Comparison of ENCODE assay signal across 28 mouse cellular contexts in genomic region chr5:46441716-46442115, GRCm38 (mm10).
A peak's percentile ranks its signal among the peaks of the same experiment; 100 is the strongest.
DNase-seq lines count a peak whose midpoint lies in the region; ATAC-seq and TF ChIP-seq lines count a peak whose summit lies in the region.
"Had no signal": no experiment of that assay in that cellular context is flagged by ENCODE, and none has a peak within 500 bp of the region (broad histone marks: within the 10 kb centered on the region; RNA-seq: fewer than 3 reads in every experiment).

No protein-coding gene starts in this region.

- no peaks in the 10 kb centered on the region for H3K9me3 ChIP-seq in kidney, embryonic 16.5 days (ENCODE audit: low read length)
- no peaks in the 10 kb centered on the region for H3K9me3 ChIP-seq in lung, postnatal 0 days (ENCODE audit: low read length)
- H3K9me3 ChIP-seq in forebrain, embryonic 14.5 days (replicated peaks; ENCODE audit: control insufficient read depth, low read length) = no peaks in the 10 kb centered on the region
- H3K9me3 ChIP-seq: embryonic facial prominence, embryonic 15.5 days; forebrain, embryonic 13.5 days; heart, embryonic 10.5 days; heart, embryonic 15.5 days; hindbrain, embryonic 12.5 days; limb, embryonic 15.5 days; neural tube, embryonic 12.5 days had no signal

- no peaks in the 10 kb centered on the region for H3K36me3 ChIP-seq in kidney, embryonic 16.5 days (ENCODE audit: insufficient read depth, low read length)
- H3K36me3 ChIP-seq in lung, postnatal 0 days (ENCODE audit: insufficient read depth, low read length) = no peaks in the 10 kb centered on the region
- no peaks in the 10 kb centered on the region for H3K36me3 ChIP-seq in forebrain, embryonic 14.5 days (ENCODE audit: control insufficient read depth, insufficient read depth, low read length)
- H3K36me3 ChIP-seq: embryonic facial prominence, embryonic 15.5 days; heart, embryonic 10.5 days; heart, embryonic 15.5 days; hindbrain, embryonic 12.5 days; limb, embryonic 15.5 days; midbrain, embryonic 10.5 days; neural tube, embryonic 12.5 days had no signal

- no peak overlapping the region for H3K27ac ChIP-seq in kidney, embryonic 16.5 days (ENCODE audit: low read length)
- no peak overlapping the region for H3K27ac ChIP-seq in lung, postnatal 0 days (ENCODE audit: low read length)
- no peak overlapping the region for H3K27ac ChIP-seq in forebrain, embryonic 14.5 days (ENCODE audit: low read depth, low read length)
- H3K27ac ChIP-seq: embryonic facial prominence, embryonic 15.5 days; forebrain, embryonic 13.5 days; heart, embryonic 10.5 days; heart, embryonic 15.5 days; hindbrain, embryonic 12.5 days; kidney, postnatal 0 days; limb, embryonic 15.5 days; midbrain, embryonic 10.5 days; neural tube, embryonic 12.5 days had no signal

- peak; percentile 40 for DNase-seq in adrenal gland, postnatal 10 days
- DNase-seq in adrenal gland, postnatal 25 days = no peak
- peak; percentile 9 for DNase-seq in kidney, adult 9 months
- peak; percentile 32 for DNase-seq in lung, postnatal 0 days (ENCODE audit: low spot score)
- DNase-seq in lung, postnatal 14 days = no peak
- DNase-seq in lung, postnatal 36 days = peak; percentile 9
- no peak for DNase-seq in forebrain, embryonic 14.5 days (ENCODE audit: low spot score)
- DNase-seq: cerebellum, adult 18-20 months; gastrocnemius, postnatal 14 days; kidney, postnatal 4 days; right cerebral cortex, adult 18-20 months; right cerebral cortex, postnatal 4 days; thymus, adult 2 months; thymus, postnatal 36 days had no signal

- no peak for TF ChIP-seq CTCF in lung, postnatal 0 days (IDR thresholded peaks at IDR 0.05)

- no peak for ATAC-seq in kidney, embryonic 16.5 days (ENCODE audit: low FRiP score, low TSS enrichment)
- no peak for ATAC-seq in lung, postnatal 0 days
- ATAC-seq in forebrain, embryonic 14.5 days = no peak
- ATAC-seq: intestine, postnatal 0 days; midbrain, embryonic 16.5 days; Patski had no signal

- H3K27me3 ChIP-seq in kidney, embryonic 16.5 days (ENCODE audit: insufficient read depth, low read length) = no peaks in the 10 kb centered on the region
- no peaks in the 10 kb centered on the region for H3K27me3 ChIP-seq in lung, postnatal 0 days (replicated peaks; ENCODE audit: insufficient read depth, low read length)
- no peaks in the 10 kb centered on the region for H3K27me3 ChIP-seq in forebrain, embryonic 14.5 days (replicated peaks; ENCODE audit: control insufficient read depth, insufficient read depth, low read length)
- H3K27me3 ChIP-seq: embryonic facial prominence, embryonic 15.5 days; forebrain, embryonic 13.5 days; heart, embryonic 15.5 days; hindbrain, embryonic 12.5 days; limb, embryonic 15.5 days; neural tube, embryonic 12.5 days; Patski had no signal

- H3K4me1 ChIP-seq in kidney, embryonic 16.5 days (ENCODE audit: insufficient read depth, low read length) = peaks cover 14% of the 10 kb centered on the region
- no peaks in the 10 kb centered on the region for H3K4me1 ChIP-seq in lung, postnatal 0 days (ENCODE audit: insufficient read depth, low read depth, low read length)
- H3K4me1 ChIP-seq in forebrain, embryonic 14.5 days (ENCODE audit: control insufficient read depth, insufficient read depth, low read length) = peaks cover 6% of the 10 kb centered on the region; the same call in 1 of the 2 replicates

- no peak overlapping the region for H3K9ac ChIP-seq in kidney, embryonic 16.5 days (replicated peaks; ENCODE audit: low read length)
- H3K9ac ChIP-seq in lung, postnatal 0 days (replicated peaks; ENCODE audit: low read depth) = no peak overlapping the region
- no peak overlapping the region for H3K9ac ChIP-seq in forebrain, embryonic 14.5 days (ENCODE audit: low read length)
- H3K9ac ChIP-seq: embryonic facial prominence, embryonic 15.5 days; forebrain, embryonic 13.5 days; heart, embryonic 15.5 days; hindbrain, embryonic 12.5 days; limb, embryonic 15.5 days; neural tube, embryonic 12.5 days had no signal

- no peak for TF ChIP-seq EP300 in lung, postnatal 0 days (IDR thresholded peaks at IDR 0.05)

- no peak overlapping the region for H3K4me3 ChIP-seq in kidney, embryonic 16.5 days (ENCODE audit: low read length)
- H3K4me3 ChIP-seq in lung, postnatal 0 days (ENCODE audit: low read depth, low read length) = no peak overlapping the region
- no peak overlapping the region for H3K4me3 ChIP-seq in forebrain, embryonic 14.5 days (ENCODE audit: low read depth, low read length)
- H3K4me3 ChIP-seq: embryonic facial prominence, embryonic 15.5 days; forebrain, embryonic 13.5 days; heart, embryonic 10.5 days; heart, embryonic 15.5 days; hindbrain, embryonic 12.5 days; limb, embryonic 15.5 days; midbrain, embryonic 10.5 days; myocyte; neural tube, embryonic 12.5 days had no signal

- no peak overlapping the region for H3K4me2 ChIP-seq in kidney, embryonic 16.5 days (replicated peaks; ENCODE audit: low read depth, low read length)
- H3K4me2 ChIP-seq in lung, postnatal 0 days (replicated peaks; ENCODE audit: low read depth, low read length) = no peak overlapping the region
- H3K4me2 ChIP-seq in forebrain, embryonic 14.5 days (ENCODE audit: low read length) = no peak overlapping the region
- H3K4me2 ChIP-seq: embryonic facial prominence, embryonic 15.5 days; forebrain, embryonic 13.5 days; heart, embryonic 15.5 days; hindbrain, embryonic 12.5 days; limb, embryonic 15.5 days; neural tube, embryonic 12.5 days had no signal

Comparison
In these comparisons a context has a peak if more than half of its experiments do, and no peak if none do; other contexts are left out.
1. DNase-seq: peak in adrenal gland, postnatal 10 days (single experiment), kidney, adult 9 months (single experiment), lung, postnatal 0 days (single experiment) and lung, postnatal 36 days (single experiment); none in adrenal gland, postnatal 25 days (single experiment), lung, postnatal 14 days (single experiment) and forebrain, embryonic 14.5 days (single experiment).